Mouse (Mus musculus) lung, postnatal 36 days (tissue): ENCODE measurements around the gene Pcyox1.
"Not testable (repeated sequence)": the region's sequence is repeated elsewhere in the genome, so short reads cannot be mapped to it uniquely, and the experiment has no call there.

Source experiments
- DNase-seq: peaks from one replicate; pipeline ENCODE4 v3.0.0; 2022; ENCODE audit warnings: mixed read lengths

Gene Pcyox1

DNA sequence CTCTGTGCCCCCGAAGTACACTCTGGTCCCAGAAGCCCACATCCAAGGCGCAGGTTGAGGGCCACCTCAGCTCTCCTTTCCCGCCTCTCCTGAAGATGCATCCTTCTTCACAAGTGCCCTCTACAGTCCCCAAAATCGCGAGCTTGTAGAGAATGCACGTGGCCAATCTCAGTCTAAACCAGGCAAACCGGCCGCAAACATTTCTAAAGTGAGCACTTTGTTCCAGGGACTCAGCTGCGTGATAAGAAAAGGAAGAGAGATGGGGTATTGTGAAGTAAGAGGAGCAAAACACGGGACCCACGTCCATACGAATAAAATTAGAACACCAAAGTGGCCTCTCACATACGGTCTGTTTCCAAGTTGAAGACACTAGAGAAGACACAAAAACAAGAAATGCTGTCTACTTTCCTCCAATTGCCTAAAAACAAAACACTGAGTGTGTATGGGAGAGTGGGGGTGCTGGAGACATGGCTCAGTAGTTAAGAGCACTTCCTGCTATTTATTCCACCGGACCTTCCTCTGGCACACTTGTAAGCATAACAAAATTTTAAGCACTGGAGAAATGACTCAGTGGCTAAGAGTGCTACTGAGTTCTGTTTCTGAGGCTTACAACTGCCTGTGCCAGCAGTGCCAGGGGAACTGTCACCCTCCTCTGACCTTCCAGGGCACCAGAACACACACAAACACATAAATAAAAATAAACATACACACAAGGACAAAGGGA, 465 bp upstream of the Pcyox1 start:
- DNase-seq: peak; percentile 16

DNA sequence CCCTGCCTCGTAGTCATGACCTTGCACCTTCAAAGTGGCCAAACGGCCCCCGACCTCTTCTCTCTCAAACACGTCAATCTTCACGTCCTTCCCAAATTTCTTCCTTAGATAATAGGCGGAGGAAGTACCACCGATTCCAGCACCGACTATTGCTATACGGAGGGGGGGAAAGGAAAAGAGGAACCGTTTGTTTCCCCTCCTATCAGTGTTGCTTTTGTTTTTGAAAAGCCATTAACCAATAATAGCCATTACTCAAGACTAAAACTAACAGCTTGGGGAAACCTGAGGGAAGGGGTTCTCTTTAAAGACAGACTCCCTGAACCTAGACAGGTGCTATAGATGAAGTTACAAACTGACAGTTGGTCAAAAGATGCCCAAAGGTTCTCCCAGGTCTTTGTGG, 985 bp downstream of the Pcyox1 start:
- no peak for DNase-seq

DNA sequence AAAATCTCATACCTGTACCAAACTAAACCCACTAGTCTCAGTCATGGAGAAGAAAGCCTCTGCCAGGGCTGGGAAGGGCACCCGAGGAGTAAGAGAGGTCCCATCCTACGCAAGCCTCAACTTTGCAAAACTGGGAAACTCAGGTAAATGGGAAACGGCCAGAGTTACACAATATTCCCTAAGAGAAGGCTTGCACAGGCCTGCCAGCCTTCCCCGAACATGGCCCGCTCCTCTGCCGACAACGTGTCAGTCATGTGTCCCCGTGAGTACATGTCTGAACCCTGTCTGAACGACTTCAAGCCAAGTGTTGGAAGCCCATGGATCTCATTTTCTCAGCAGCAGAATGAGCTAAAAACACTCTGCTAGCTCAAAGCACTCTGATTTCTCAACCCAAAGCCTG, 1.9 kb downstream of the Pcyox1 start:
- DNase-seq: no peak

DNA sequence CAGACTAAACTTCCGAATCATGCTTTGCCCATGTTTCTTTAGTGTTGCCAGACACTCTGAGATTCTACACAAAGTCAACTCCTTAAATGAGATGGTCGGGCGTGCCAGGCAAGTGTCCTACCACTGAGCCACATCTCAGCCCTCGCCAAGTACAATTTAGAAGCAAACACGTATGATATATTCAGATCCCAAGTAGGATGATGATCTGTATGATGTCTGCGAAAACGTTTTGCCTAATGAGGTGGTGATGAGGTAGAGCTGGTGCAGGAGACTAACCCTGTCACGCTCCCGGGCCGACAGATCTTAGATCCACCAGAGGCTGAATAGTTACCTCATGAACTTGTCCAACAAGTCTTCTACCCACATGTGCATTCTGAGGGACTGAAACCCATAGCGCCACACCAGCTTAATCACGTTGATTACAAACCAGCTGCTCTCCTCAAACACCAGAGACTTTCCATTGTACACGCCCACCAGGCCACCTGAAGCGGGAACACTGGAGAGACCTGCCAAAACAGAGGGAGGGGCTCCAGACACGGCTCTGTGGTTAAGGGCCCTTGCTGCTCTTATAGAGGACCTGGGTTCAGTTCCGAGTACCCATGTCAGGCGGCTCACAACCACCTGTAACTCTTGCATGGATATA, 2.8 kb downstream of the Pcyox1 start:
- no peak for DNase-seq

DNA sequence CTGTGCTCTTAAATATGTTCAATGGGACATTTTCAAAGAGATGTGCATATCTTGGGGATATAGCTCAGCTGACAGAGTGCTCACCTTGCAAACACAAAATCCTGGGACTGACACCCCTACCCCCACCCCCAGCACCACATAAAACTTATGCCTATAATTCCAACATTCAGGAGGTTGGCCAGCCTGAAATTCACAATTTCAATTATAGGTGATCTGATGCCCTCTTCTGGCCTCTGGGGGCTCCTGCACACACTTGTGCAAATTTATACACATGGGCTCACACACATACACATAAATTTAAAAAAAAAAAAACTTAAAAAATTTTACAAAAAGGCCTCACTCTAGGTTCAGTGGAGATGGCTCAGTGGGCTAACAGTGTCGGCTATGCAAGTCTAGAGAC, 3.8 kb downstream of the Pcyox1 start:
- DNase-seq: no peak

DNA sequence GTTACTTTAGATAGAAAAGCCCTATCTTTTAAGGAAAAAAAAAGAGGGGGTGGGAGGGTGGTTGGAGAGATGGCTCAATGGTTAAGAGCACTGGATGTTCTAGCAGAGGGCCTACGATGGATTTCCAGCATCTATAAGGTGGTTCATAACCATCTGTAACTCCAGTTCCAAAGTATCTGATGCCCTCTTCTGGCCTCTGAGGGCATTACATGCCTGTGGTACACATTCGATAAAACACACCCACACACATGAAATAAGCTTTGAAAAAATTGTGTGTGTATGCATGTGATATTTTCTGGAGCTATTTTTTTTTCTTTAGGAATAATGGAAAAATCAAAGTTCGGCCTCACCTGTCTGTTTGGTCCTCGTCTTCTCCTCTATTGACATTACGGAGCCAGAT, 5.6 kb downstream of the Pcyox1 start:
- no peak for DNase-seq

DNA sequence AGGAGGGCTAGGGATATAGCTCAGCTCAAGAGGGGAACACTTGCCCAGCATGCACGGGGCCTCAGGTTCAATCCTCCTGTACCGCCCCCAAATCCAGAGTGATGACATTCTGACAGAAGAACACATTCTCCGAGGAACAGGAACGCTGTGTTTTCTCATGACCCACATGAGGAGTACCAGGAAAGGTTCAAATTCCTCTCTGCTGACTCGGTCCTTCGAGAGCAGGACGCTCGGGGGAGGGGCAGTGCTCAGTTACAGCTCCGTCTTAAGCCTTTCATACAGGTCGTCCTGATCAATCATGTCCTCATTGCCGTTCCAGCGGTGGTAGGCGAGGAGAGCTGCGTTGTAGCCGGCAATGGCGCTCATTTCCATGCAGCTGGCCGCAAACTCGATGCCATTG, 8.5 kb downstream of the Pcyox1 start:
- no peak for DNase-seq

DNA sequence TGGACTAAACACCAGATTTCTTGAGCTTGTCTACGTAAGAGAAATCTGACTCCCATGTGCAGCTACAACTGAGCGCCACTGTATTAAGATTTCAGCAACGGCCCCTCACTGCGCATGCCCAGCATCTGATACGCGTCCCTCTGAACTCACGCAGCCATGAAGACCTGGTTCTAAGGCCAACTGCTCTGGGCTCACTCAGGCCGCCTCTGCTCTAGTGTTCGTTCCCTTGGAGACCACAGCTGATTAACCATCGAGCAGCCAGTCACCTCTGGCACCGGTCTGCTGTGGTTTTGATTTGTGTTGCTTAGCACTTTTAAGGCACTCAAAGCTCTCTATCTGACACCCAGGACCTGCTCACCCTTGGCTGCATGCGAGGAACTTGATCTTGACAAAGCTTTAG, 9.6 kb downstream of the Pcyox1 start:
- no peak for DNase-seq

DNA sequence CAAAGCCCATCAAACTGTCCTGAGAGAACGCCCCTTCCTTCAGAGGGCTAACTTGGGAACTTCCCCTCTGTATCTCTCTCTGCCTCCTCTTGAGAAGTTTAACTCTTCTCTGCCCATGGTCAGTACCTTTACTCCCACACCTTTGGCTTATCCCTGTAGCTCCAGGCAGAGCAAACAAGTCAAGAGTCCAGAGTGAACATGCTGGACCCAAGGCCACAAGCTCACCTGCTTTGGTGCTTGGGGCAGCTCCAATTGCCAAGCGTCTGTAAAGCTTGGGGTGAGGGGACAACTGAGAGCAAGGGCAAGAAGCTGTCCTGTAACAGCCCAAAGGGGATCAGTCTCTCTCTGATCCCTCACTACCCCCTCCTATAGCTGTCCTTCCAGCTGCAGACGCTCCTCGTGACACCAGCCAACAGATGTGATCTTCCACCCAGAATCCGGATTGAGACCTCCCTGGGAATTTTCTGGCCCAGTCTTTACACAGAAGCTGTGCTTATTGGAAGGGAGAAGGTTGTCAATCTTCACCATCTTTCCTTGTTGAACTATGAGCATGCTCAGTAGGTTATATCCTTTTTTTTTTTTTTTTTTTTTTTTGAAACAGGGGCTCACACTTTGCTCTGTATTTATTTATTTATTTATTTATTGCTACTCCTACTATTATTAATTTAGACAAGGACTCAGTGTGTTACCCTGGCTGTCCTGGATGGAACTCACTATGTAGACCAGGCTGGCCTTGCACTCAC, 11.4 kb downstream of the Pcyox1 start:
- no peak for DNase-seq

DNA sequence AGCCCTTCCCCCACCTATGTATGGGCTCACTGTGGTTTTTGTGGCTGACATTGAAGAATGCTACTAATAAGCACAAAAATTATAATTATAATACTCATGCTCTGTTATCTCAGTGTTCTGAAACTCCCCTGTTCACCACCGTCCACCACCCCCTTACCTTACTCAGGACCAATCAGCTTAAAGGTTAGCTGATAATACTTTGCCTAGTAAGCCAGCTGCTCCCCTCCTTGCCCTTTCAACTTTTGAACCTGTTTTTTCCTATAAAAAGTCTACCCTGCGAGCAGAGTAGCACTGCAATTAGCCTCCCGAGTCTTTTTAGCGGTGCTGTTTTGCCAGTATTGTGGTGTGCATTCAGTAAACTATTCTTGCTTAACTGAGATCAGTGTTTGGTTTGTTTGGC, 12.3 kb downstream of the Pcyox1 start:
- no peak for DNase-seq

DNA sequence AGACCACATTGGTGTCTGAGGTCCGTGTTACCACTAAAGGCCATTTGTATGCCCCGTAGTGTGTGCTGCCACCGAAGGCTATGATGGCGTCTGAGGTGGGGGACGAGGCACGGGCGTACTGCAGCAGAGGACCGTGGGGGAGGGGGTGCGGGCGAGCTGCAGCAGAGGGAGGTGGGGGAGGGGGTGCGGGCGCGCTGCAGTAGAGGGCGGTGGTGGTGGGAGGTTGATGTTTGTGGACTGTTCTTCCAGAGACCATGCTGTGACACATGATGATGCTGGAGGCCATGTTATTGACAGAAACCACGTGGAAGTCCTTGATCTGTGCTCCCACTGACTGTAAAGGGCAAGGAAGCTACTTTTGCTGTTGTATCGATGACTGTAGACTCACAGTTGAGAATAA, 13.6 kb downstream of the Pcyox1 start:
- no peak for DNase-seq

DNA sequence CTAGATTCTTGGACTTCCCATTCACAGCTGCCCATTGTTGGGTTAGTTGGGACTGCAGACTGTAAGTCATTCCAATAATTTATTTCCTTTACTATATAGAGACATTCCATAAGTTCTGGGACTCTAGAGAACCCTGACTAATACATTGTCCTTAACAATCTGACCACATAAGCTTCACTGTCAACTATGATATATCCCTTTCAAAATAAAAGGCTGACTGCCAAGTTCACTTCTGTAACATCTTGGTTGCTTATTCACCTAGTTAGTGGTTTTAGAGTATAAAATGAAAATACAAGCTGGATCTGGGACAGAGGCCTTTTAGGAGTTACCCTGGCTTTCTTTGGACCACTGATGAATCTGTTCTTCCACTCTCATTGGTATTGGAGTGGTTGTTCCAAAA, 14.4 kb downstream of the Pcyox1 start:
- no peak for DNase-seq

DNA sequence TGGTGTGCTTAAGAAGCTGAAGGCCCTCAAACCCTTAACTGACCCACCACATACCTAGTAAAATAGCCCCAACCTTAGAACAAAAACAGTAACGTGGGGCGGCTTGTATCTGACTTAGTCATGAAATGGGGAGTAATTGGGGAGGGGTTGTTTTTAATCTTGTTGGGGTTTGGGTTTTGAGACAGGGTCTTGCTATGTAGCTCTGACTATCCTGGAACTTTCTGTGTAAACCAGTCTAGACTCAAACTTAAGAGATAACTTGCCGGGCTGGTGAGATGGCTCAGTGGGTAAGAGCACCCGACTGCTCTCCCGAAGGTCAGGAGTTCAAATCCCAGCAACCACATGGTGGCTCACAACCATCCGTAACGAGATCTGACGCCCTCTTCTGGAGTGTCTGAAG, 16.8 kb downstream of the Pcyox1 start:
- DNase-seq: not testable (repeated sequence)

DNA sequence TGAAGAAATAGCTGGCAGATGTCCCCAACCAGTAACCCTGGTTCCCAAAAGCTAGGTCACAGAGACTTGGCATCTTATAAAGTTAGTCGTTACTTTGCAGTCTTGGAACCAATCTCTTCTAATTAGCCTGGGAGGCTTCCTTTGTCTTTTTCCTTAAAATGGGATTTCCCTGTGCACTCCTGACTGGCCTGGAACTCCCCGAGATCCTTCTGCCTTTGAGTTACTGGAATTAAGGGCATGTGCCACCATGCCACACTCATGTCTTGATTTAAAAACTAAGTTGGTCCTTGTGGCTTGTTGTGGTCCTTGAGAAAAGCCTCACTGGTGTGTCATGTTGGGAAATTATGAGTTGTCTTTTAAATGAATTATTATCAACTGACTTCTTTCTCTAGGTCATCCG, 18.6 kb downstream of the Pcyox1 start:
- DNase-seq: no peak

DNA sequence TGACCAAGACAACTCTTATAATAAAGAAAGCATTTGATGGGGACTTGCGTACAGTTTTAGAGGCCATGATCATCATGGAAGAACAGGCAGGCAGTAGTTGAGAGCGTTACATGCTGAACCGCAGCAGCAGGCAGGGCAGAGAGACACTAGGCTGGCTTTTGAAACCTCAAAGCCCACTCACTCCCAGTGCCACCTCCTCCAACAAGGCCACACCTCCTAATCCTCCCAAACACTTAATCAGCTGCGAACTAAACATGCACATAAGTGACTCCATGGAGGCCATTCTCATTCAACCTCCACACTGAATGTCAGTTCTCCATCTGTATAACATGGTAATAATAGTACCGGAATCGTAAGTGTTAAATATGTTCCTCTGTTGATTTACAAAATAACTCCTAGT, 23.4 kb downstream of the Pcyox1 start:
- no peak for DNase-seq

DNA sequence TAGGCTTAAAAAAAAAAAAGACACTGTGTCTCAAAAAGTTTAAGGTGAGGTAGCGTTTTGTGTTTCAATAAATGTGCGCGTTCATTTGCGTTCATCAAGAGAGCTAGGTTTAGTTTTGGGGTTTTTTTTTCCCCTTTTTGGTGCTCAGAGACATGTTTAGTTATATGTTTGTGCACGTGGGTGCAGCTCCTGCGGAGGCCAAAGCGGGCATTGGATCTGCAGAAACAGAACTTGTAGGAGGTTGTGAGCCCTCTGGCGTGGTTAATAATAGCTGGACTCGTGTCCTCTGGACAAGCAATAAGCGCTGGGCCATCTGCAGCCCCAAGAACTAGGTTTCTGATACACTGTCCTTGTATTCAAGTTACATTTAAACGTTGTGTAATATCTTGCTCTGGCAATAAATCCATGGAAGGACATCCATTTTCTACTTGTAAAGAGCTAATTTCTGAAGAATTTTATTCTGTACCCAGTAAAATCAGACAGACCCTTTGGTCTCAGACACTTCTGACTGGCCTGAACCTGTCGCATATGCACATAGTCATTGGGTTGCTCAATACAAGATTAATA, 24.9 kb downstream of the Pcyox1 start:
- DNase-seq: no peak

DNA sequence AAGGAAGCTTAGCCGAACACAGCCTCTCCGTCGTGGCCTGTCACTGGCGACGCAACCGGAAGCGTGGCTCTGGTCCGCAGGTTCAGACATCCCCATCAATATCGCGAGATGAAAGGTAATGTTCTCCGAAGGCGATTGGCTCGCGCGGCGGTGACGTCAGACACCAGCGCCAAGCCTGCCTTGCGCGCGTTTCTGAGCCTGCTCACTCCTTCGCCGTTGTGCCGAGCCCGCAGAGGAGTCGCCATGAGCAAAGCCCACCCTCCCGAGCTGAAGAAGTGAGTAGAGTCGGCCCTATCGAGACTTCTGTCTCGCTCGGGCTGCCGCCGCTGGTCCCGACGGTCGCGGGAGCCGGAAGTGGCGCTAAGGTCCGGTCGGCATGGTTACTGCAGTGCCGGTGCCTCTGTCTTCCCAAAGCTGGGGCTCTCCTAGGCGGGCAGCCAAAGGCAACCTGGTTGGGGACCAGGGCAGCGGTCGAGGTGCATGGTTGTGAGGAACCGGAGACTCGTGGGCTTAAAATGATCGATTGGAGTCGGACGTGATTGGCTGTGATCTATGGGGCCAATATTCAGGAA, 25.5 kb downstream of the Pcyox1 start:
- peak; percentile 98 for DNase-seq

DNA sequence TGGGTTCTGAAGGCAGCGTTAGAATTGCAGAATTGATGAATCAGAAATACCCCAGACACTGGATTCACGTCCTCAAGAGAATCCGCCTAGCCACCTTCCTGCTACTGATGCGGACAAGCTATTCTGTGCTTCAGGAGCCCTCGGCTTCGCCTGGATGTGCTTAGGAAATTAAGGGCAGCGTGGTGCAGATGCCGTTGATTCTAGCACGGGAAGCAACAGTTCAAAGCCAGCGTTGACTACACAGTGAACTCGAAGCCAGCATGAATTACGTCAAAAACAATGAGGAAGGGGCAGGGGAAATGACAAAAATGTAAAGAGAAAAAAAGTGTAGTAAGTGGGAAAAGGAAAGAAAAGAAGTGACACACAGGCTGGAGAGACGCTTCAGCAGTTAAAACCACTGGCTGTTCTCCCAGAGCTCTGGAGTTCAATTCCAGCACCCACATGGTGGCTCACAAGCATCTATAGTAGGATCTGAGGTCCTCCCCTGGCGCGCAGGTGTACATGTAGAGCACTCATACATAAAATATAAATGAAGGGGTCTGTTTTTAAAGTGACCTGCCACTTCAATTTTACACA, 26.1 kb downstream of the Pcyox1 start, which contains the start of gene Snrpg:
Snrpg (plus strand) TSS at position 541 of the 576 bp plus-strand sequence.
- DNase-seq: no peak

DNA sequence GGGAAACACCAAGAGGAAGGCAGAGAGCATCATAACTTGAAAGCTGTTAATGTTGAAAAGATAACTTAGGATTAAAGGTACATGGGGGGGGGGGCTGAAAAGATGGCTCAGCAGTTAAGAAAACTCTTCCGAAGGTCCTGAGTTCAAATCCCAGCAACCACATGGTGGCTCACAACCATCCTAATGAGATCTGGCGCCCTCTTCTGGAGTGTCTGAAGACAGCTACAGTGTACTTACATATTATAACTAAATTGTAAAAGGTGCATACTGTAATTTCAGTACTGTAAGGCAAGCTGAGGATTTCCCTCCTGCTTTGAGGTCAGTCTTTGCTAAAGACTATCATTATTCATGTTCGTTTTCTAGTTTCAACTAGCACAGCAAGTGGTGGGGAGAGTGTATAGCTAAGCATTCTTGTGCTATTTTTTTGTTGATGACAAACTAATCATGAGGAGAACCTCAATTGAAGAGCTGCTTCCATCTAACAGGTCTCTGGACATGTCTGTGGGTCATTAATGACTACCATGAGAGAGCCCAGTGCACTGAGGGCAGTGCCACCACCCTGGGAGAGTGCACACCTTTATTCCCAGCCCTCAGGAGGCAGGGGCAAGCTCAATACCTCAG, 26.8 kb downstream of the Pcyox1 start:
- DNase-seq: peak; percentile 34

DNA sequence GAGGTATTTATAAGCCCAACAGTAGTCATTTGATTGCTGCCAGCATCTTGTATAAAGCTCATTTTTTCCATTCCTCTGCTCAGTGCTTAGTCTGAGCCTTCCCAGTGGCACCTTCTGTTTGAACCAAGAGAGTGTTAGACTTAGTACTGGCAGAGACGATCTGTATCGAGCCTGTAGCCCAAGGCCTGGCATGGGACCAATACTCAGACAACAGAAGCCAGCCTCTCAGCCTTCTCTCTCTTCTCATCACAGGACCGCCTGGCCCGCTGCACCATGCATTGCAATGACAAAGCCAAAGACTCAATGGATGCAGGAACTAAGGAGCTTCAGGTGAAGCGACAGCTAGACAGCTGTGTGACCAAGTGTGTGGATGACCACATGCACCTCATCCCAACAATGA, 28.5 kb downstream of the Pcyox1 start:
- DNase-seq: no peak

DNA sequence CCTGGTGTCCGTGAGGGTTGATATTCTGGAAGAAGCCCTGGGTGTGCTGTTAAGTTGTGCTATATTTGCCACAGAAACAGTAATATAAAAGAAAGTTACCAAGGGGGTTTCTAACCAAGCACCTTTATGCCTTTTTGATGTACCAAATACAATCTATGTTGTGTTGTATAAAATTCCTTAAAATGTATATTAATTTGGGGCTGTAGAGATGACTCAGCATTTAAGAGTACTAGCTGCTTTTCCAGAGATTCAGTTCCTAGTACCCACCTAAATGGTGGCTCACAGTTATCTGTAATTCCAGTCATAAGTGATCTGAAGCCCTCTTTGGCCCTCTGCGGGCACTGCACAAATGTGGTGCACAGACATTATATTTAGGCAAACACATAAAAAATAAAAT, 30.1 kb downstream of the Pcyox1 start:
- DNase-seq: no peak

DNA sequence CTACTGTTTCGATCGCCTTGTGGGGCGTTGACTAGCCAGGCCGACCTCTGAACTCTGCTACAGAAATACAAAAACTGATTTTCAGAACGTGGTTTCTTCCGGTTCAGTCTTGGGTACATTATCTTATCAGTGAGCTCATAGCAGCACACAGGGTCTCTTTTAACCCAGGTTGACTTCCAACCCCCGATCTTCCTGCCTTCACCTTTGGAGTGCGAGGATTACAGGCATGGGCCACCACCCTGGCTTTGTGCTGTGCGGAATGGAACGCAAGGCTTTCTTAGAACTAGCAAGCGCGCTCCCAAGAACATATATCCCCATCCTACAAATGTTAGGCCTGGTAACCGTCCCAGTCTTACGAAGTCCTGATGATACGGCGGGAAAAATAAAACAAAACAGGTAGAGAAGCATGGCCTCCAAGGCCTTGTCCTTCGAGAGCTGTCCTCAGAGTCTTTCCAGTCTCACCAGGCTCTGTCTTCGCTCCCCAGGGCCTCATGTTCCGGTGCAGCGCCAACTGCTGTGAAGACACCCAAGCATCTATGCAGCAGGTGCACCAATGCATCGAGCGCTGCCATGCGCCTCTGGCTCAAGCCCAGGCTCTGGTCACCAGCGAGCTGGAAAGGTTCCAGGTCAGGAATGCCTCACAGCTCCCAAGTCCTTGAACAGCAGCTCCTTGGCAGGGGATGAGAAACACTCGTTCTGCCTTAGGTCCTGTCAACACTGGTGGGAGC, 30.7 kb downstream of the Pcyox1 start:
- peak; percentile 53 for DNase-seq
